Mouse (Mus musculus) intestine, embryonic 16.5 days (tissue): ENCODE measurements around the gene Lmod3. TPM values are rescaled to one million over a fixed set of nuclear protein-coding genes. Genes with fewer than 3 reads are reported as not detected.

Experiments
- ATAC-seq: fragments of 200-750 bp; cut with Nextera tagmentation; 2 replicates; pipeline ENCODE4 v1.8.0; 2017; ENCODE audit warnings: moderate TSS enrichment, moderate library complexity
- H3K27ac ChIP-seq: fragments of 300-500 bp; sonication (generic); 2 replicates; pipeline ENCODE4 v1.5.1; 2014; ENCODE audit warnings: mild to moderate bottlenecking, low read length
- H3K27me3 ChIP-seq: fragments of 300-500 bp; sonication (generic); replicated peaks from 2 replicates; pipeline ENCODE4 v1.6.1; 2014; ENCODE audit warnings: low read length, control low read depth, mixed read lengths; ENCODE audit not compliant: control insufficient read depth, insufficient read depth
- H3K36me3 ChIP-seq: fragments of 300-500 bp; sonication (generic); 2 replicates; pipeline ENCODE4 v1.6.1; 2014; ENCODE audit warnings: low read length, control low read depth; ENCODE audit not compliant: control insufficient read depth, insufficient read depth
- H3K4me1 ChIP-seq: fragments of 300-500 bp; sonication (generic); 2 replicates; pipeline ENCODE4 v1.6.1; 2014; ENCODE audit warnings: low read length, control low read depth, mixed read lengths; ENCODE audit not compliant: control insufficient read depth, insufficient read depth
- H3K4me2 ChIP-seq: fragments of 300-500 bp; sonication (generic); 2 replicates; pipeline ENCODE4 v1.6.1; 2014; ENCODE audit warnings: low read depth, low read length, control low read depth
- H3K4me3 ChIP-seq: fragments of 300-500 bp; sonication (generic); 2 replicates; pipeline ENCODE4 v1.5.1; 2014; ENCODE audit warnings: mild to moderate bottlenecking, low read length
- H3K9ac ChIP-seq: fragments of 300-500 bp; sonication (generic); 2 replicates; pipeline ENCODE4 v1.6.1; 2014; ENCODE audit warnings: low read depth, low read length
- H3K9me3 ChIP-seq: fragments of 300-500 bp; sonication (generic); 2 replicates; pipeline ENCODE4 v1.6.1; 2016; ENCODE audit warnings: low read length, control low read depth; ENCODE audit not compliant: control insufficient read depth
- WGBS: fragments of 180-500 bp; shearing (Covaris S2); extraction: QIAGEN DNeasy Blood & Tissue Kit; methylation state at CpG from one replicate; pipeline ENCODE4 v1.1.7; 2014; 5-methylcytosine and 5-hydroxymethylcytosine counted together
- polyA plus RNA-seq: library from polyadenylated mRNA; unstranded; fragments of >200 nt; fragmentation: Nextera tagmentation; extraction: Ambion mirVana; gene quantifications from 2 replicates; pipeline ENCODE4 v1.2.1, GENCODE M21; 2015

Gene Lmod3
- polyA plus RNA-seq, 1 experiment from 2014 or later, result 0.06 TPM

DNA sequence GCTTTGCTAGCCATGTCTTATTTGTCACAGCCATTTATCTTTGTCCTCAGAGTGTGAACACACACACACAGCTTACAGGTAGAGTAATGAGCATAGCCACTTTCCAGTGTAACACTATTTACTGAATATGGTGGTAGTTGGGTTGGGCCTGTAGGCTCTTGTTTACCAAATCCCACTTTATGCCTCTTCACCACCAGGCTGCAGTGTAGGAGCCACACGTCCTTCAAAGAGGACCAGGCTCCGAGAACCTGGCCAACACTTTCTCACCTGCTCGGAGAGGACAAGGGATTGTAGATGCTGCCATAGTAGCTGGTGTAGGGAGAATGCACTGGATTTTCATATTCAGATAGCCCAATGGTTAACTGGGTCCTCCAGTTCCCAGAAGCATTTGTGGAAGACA, 39.5 kb upstream of the Lmod3 start:
- no peak overlapping the region for H3K9ac ChIP-seq
- H3K36me3 ChIP-seq, result peaks cover 7% of the 10 kb centered on the region
- H3K4me3 ChIP-seq, result no peak overlapping the region
- H3K27ac ChIP-seq, result no peak overlapping the region
- no peak overlapping the region for H3K4me2 ChIP-seq
- 89% methylated on average over 3 of the region's 3 CpGs for WGBS
- no peaks in the 10 kb centered on the region for H3K9me3 ChIP-seq
- peaks cover 12% of the 10 kb centered on the region; the same call in 1 of the 2 replicates for H3K4me1 ChIP-seq
- ATAC-seq, result no peak
- H3K27me3 ChIP-seq, result no peaks in the 10 kb centered on the region

DNA sequence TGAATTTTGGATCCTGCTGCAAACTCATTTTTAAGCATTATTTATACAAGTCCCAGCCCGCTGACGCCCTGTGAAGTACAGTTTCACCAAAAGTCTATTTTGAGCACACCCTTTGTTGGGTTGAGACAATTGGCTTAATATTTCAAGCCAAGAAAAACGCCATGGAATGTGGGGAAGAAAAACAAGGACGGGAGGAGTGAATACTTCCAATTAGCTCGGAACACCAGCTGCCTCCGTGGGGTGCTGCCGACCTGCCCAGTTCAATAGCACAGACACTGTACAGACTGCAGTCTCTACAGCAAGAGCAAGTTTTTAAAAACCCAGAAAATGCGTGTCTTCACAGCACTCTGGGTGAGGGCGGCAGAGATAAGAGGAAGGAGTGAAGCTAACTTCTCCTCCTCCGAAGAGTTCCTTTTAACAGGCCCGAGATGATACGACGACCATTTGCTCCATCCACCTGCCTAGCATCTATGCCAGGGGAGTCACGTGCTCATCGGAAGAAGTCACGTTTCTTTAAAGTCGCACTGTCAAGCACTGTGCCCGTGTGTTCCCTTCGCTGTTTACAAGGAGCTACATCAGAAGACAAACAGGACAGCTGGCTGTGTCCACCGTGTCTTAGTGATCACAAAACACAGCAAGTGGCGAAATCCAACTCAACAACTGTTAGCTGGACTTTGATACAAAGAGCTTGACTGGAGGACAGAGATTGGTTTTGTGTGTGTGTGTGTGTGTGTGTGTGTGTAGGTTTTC, 38.8 kb upstream of the Lmod3 start:
- H3K4me3 ChIP-seq, result no peak overlapping the region
- no peak for ATAC-seq
- H3K36me3 ChIP-seq, result peaks cover 7% of the 10 kb centered on the region
- H3K4me1 ChIP-seq, result peaks cover 12% of the 10 kb centered on the region; the same call in 1 of the 2 replicates
- H3K9me3 ChIP-seq, result no peaks in the 10 kb centered on the region
- no peak overlapping the region for H3K4me2 ChIP-seq
- 73% methylated on average over 21 of the region's 21 CpGs for WGBS
- H3K27ac ChIP-seq, result no peak overlapping the region
- no peak overlapping the region for H3K9ac ChIP-seq
- no peaks in the 10 kb centered on the region for H3K27me3 ChIP-seq

DNA sequence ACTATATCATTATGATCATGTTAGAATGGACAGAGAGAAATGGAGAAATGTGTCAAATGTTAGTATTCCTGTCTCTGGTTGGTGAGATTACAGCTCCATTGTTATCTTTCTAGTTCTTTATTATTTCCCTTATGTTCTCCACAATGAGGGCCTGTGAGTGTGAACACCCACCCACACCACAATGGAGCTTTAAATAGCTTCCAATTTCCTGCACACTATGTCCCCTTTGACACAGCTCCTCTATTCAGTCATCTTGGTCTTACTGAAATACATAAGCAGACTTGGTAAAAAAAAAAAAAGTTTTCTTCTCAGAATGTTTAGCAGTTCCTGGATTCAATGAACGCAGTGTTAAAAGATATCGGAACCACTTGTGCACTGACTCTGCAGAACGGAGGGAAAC, 38.1 kb upstream of the Lmod3 start:
- Histone ChIP-seq H3K4me1 (peaks cover 12% of the 10 kb centered on the region; the same call in 1 of the 2 replicates), H3K27me3 (no peaks in the 10 kb centered on the region), H3K36me3 (peaks cover 7% of the 10 kb centered on the region), H3K9me3 (no peaks in the 10 kb centered on the region), H3K4me2 (no peak overlapping the region), H3K9ac (no peak overlapping the region), H3K27ac (no peak overlapping the region), H3K4me3 (no peak overlapping the region)
- WGBS, result 72% methylated on average over 3 of the region's 3 CpGs
- no peak for ATAC-seq

DNA sequence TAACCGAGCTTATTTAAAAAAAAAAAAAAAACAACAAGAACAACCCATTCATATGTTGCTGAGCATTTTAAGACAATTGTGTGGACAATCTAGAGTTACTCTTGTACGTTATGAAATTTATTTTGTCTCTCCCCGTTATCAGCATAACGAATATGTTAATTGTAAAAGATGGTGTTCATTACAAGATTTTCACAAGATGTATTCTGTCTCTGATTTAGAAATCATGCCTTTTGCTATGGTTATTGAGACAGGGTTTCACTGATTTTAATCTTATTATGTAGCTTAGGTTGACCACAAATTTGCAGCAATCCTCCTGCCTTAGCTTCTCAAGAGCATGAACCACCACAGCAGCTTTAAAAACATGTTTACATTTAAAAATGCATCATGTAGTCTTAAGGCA, 37.3 kb upstream of the Lmod3 start:
- Histone ChIP-seq H3K27me3 (no peaks in the 10 kb centered on the region), H3K36me3 (peaks cover 3% of the 10 kb centered on the region; the same call in 1 of the 2 replicates), H3K27ac (no peak overlapping the region; the same call in 1 of the 2 replicates), H3K4me3 (no peak overlapping the region), H3K9me3 (no peaks in the 10 kb centered on the region), H3K9ac (no peak overlapping the region), H3K4me1 (peaks cover 12% of the 10 kb centered on the region; the same call in 1 of the 2 replicates), H3K4me2 (no peak overlapping the region)
- WGBS, result 94% methylated on average over 4 of the region's 4 CpGs
- no peak for ATAC-seq

DNA sequence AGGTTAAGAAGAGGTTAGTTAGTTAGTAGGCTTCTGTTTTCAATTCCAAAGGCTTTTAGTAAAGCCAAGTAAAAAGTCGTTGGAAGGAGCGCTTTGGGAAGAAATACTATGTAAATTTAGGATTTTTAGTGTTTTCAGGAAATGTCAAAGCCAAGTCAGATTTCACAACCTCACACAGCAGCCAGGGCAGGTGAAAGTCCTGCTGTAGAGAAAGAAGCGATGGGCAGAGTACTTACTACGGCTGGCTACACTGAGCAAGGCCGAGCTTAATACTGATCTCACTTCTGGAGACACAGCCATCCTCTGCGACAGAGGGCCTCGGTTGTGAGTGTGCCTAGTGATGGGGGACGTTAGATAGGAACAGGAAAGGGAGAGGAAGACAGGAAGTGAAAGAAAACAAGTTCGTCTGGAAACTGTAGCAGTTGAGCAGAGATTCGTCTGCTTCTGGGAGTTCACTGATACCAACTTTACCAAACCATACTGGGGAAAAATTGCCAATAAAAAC, 36.8 kb upstream of the Lmod3 start:
- 54% methylated on average over 10 of the region's 10 CpGs for WGBS
- no peaks in the 10 kb centered on the region for H3K27me3 ChIP-seq
- no peaks in the 10 kb centered on the region for H3K9me3 ChIP-seq
- H3K36me3 ChIP-seq, result peaks cover 3% of the 10 kb centered on the region; the same call in 1 of the 2 replicates
- no peak overlapping the region for H3K4me3 ChIP-seq
- peaks cover 9% of the 10 kb centered on the region; the same call in 1 of the 2 replicates for H3K4me1 ChIP-seq
- H3K4me2 ChIP-seq, result no peak overlapping the region
- H3K27ac ChIP-seq, result peak overlapping the region; percentile 30; the same call in 1 of the 2 replicates
- ATAC-seq, result no peak
- no peak overlapping the region for H3K9ac ChIP-seq

DNA sequence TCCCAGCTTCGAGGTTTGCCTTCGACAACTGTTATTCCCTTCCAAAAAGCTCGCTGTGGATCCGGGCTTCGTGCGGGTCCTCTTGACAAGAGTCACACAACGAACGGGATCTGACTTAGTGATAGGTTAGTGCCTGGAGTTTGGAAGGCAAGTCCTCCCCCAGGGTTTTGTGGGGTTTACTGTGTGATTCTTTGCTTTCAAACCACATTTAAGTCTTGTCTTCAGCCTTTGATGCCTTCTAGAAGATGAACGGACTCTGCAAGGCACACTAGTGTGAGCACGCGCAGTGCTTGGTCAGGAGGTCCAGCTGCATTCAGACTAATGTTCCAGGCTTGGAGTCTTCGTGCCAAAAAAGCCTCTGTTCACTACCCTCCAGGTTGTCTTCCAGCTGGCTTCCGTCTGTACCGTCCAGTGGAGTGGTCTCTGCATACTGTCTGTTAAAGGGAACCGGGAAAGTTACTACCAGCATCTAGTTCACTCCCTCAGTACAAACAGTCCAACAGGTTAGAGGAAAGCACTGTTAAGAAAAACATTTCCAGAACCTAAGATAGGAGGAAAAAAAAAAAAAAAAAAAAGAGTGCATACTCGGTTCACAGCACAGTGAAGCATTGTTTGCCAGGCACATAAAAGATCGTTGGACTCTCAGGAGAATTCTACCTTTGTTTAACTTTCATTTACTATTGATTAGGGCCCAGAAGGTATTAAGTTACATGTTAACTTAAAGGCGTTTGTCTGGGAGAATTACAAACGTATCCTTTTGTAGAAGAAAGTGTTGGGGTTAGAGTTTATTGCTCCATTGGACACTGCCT, 35.7 kb upstream of the Lmod3 start:
- ATAC-seq, result peak; percentile 86
- Histone ChIP-seq H3K9ac (no peak overlapping the region), H3K36me3 (peaks cover 3% of the 10 kb centered on the region; the same call in 1 of the 2 replicates), H3K4me3 (no peak overlapping the region), H3K27ac (peak overlapping the region; percentile 77), H3K27me3 (no peaks in the 10 kb centered on the region), H3K4me2 (no peak overlapping the region), H3K4me1 (peaks cover 5% of the 10 kb centered on the region; the same call in 1 of the 2 replicates), H3K9me3 (no peaks in the 10 kb centered on the region)
- 57% methylated on average over 19 of the region's 19 CpGs for WGBS

DNA sequence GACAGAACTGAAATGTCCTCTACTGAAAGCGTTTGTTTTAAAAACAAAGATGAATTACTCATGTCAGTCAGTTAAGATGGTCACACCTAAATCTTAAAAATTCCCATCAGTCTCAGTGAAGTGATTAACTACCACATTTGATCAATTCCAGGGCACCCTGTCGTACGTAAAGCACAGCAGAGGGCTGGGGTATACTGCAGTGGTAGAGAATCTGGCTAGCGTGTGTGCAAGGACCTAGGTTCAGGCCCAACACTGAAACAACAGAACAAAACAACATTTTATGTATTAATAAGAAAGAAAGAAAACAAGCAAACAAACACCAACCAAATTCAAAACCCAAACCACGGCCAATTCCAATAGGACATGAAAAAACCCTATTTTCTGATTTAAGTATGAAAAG, 33.8 kb upstream of the Lmod3 start:
- WGBS, result 91% methylated on average over 5 of the region's 5 CpGs
- no peak overlapping the region for H3K4me3 ChIP-seq
- peaks cover 3% of the 10 kb centered on the region; the same call in 1 of the 2 replicates for H3K36me3 ChIP-seq
- peaks cover 5% of the 10 kb centered on the region; the same call in 1 of the 2 replicates for H3K4me1 ChIP-seq
- H3K27me3 ChIP-seq, result no peaks in the 10 kb centered on the region
- no peaks in the 10 kb centered on the region for H3K9me3 ChIP-seq
- no peak for ATAC-seq
- no peak overlapping the region for H3K4me2 ChIP-seq
- H3K27ac ChIP-seq, result no peak overlapping the region
- H3K9ac ChIP-seq, result no peak overlapping the region

DNA sequence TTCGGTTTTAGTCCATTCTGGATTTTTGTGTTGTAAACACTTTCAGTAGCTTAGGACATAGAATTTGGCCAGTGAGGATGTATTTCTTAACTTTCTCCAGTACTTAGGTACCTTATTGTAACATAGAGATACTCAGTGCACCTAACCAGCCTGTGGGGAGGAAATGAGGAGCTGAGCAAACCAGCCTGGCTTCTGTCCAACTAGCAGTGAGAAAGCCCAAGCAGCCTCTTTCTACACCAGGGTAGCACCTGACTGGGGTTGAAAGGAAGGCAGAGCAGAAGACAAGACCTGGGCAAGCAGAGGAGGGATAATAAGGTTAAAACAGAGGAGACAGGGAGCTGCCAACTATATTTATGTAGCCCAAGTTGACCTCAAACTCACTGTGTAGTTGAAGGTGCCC, 31.1 kb upstream of the Lmod3 start:
- H3K36me3 ChIP-seq, result peaks cover 3% of the 10 kb centered on the region; the same call in 1 of the 2 replicates
- WGBS, result 96% methylated on average over 1 of the region's 1 CpGs
- no peak for ATAC-seq
- peaks cover 11% of the 10 kb centered on the region for H3K4me1 ChIP-seq
- no peak overlapping the region for H3K4me2 ChIP-seq
- H3K4me3 ChIP-seq, result no peak overlapping the region
- H3K9ac ChIP-seq, result no peak overlapping the region
- H3K27ac ChIP-seq, result no peak overlapping the region
- no peaks in the 10 kb centered on the region for H3K27me3 ChIP-seq
- H3K9me3 ChIP-seq, result no peaks in the 10 kb centered on the region

DNA sequence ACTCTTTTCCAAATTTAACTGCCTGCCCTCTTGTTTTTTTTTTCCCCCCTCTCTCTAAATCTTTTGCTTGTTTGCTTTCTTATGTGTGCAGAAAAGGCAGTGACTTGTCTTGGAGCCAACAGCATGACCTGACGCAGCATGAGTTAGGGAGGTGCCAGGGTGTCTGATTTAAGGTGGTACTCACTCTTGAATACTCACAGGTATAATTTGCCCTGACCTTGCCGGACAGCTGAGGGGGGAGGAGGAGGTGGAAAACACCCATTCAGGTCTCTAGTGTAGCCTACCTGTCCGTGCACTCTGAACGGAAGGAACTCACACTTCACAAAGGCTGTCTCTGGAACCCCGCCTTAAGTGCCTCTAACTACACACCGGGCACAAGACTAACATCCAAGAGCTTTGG, 26.3 kb upstream of the Lmod3 start:
- H3K27ac ChIP-seq, result no peak overlapping the region

More for the DNA sequence above, 26.3 kb upstream of the Lmod3 start:
- Histone ChIP-seq H3K36me3 (no peaks in the 10 kb centered on the region), H3K27me3 (no peaks in the 10 kb centered on the region), H3K4me2 (no peak overlapping the region), H3K4me3 (no peak overlapping the region), H3K9me3 (no peaks in the 10 kb centered on the region), H3K9ac (no peak overlapping the region), H3K4me1 (peaks cover 16% of the 10 kb centered on the region)
- WGBS, result 51% methylated on average over 6 of the region's 6 CpGs
- 0 out of 2 replicates have a peak, but pooled peaks have one; percentile 7 for ATAC-seq
